Mouse (Mus musculus) limb, embryonic 13.5 days (tissue): ENCODE data around the gene Tmem119. TPM values are rescaled to one million over a fixed set of nuclear protein-coding genes. Genes with fewer than 3 reads are reported as not detected.

Experiments used
- ATAC-seq: fragments of 200-750 bp; cut with Nextera tagmentation; 2 replicates; pipeline ENCODE4 v1.8.0; 2017; ENCODE audit warnings: low read depth, moderate number of reproducible peaks, moderate TSS enrichment; ENCODE audit not compliant: low FRiP score
- H3K27ac ChIP-seq: fragments of 300-500 bp; sonication (generic); 2 replicates; pipeline ENCODE4 v1.5.1; 2015; ENCODE audit warnings: inconsistent platforms, mild to moderate bottlenecking, moderate library complexity
- H3K27me3 ChIP-seq: fragments of 300-500 bp; sonication (generic); 2 replicates; pipeline ENCODE4 v1.6.1; 2015; ENCODE audit warnings: mild to moderate bottlenecking, inconsistent platforms
- H3K36me3 ChIP-seq: fragments of 300-500 bp; sonication (generic); 2 replicates; pipeline ENCODE4 v1.6.1; 2015; ENCODE audit warnings: inconsistent platforms, mild to moderate bottlenecking, moderate library complexity
- H3K4me1 ChIP-seq: fragments of 300-500 bp; sonication (generic); 2 replicates; pipeline ENCODE4 v1.6.1; 2015; ENCODE audit warnings: inconsistent platforms
- H3K4me2 ChIP-seq: fragments of 300-500 bp; sonication (generic); replicated peaks from 2 replicates; pipeline ENCODE4 v1.6.1; 2015; ENCODE audit warnings: inconsistent platforms, mild to moderate bottlenecking, moderate library complexity
- H3K4me3 ChIP-seq: fragments of 300-500 bp; sonication (generic); 2 replicates; pipeline ENCODE4 v1.5.1; 2015; ENCODE audit warnings: moderate library complexity, mild to moderate bottlenecking, inconsistent platforms
- H3K9ac ChIP-seq: fragments of 300-500 bp; sonication (generic); 2 replicates; pipeline ENCODE4 v1.6.1; 2015; ENCODE audit warnings: mild to moderate bottlenecking, inconsistent platforms
- H3K9me3 ChIP-seq: fragments of 300-500 bp; sonication (generic); 2 replicates; pipeline ENCODE4 v1.6.1; 2016; ENCODE audit warnings: inconsistent platforms
- whole genome bisulfite sequencing: fragments of 180-500 bp; shearing (Covaris S2); methylation state at CpG from one replicate; pipeline ENCODE4 v1.1.7; 2015; 5-methylcytosine and 5-hydroxymethylcytosine counted together
- polyA plus RNA-seq: library from polyadenylated mRNA; unstranded; fragments of >200 nt; fragmentation: Nextera tagmentation; extraction: Ambion mirVana; gene quantifications from 2 replicates; pipeline ENCODE4 v1.2.1, GENCODE M21; 2015

Tmem119 gene
- polyA plus RNA-seq, 1 experiment from 2014 or later, result 221 TPM

- no peaks in the 10 kb centered on the region for H3K27me3 ChIP-seq
- H3K4me3 ChIP-seq, result peak overlapping the region; percentile 99
- under 1% methylated on average over 97 of the region's 97 CpGs for WGBS
- peak overlapping the region; percentile 97 for H3K9ac ChIP-seq
- H3K36me3 ChIP-seq, result peaks cover 53% of the 10 kb centered on the region
- ATAC-seq, result peak; percentile 82
- peak overlapping the region; percentile 94 for H3K4me2 ChIP-seq
- H3K9me3 ChIP-seq, result no peaks in the 10 kb centered on the region
- peak overlapping the region; percentile 95 for H3K27ac ChIP-seq
- peaks cover 32% of the 10 kb centered on the region for H3K4me1 ChIP-seq
Observed at GRCm38 (mm10) chr5:113771213-113772162, 28.8 kb downstream of the Tmem119 start.

GRCm38 (mm10) chr5:113768806-113769205 is 31.5 kb downstream of the Tmem119 start:
- peaks cover 29% of the 10 kb centered on the region for H3K4me1 ChIP-seq

DNA sequence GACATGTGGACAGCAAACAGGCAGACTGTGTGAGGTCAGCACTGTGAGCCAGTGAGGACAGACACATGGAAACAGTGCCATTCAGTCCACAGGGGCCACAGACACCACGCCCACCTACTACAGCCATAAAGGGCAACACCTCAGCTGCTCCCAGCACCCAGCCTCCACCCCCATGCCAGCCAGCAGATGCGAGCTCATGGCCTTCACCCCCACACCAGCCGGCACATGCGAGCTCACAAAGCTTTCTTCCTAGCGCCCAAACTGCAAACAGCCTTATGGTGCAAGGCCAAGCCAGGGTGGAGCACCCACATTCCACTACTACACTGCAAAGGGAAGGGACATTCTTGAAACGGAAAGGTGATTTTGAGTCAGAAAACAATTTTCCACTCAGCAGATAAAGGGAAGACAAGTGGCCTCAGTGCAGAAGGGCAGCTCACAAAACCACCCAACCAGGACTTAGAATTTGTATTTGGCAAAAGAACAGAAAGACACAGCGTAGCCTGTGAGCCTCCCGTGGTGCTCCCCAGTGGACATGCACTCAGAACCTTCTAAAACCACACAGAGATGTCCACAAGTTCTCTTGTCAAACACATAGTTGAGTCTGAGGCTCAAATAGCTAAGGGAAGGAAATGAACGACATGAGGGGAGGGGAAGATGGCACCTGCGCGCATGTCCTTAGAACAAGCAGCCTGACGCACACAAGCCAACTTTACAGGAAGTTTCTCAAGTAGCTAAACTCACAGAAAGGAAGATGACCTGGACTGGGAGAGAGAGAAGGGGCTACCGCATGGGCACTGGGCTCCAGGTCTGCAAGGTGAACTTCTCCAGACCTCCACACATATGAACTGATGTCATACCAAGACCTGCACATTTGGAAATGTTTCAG is 34.4 kb downstream of the Tmem119 start:
- H3K4me1 ChIP-seq, result peaks cover 22% of the 10 kb centered on the region
- no peak overlapping the region for H3K4me3 ChIP-seq
- H3K4me2 ChIP-seq, result no peak overlapping the region
- 88% methylated on average over 13 of the region's 13 CpGs for WGBS
- H3K9me3 ChIP-seq, result no peaks in the 10 kb centered on the region
- H3K27me3 ChIP-seq, result no peaks in the 10 kb centered on the region
- no peak overlapping the region for H3K9ac ChIP-seq
- no peak; the same call in 1 of the 2 replicates for ATAC-seq
- H3K27ac ChIP-seq, result no peak overlapping the region
- peaks cover 79% of the 10 kb centered on the region for H3K36me3 ChIP-seq

More at GRCm38 (mm10) chr5:113768806-113769205, 31.5 kb downstream of the Tmem119 start:
- Histone ChIP-seq H3K27me3 (no peaks in the 10 kb centered on the region), H3K9me3 (no peaks in the 10 kb centered on the region), H3K4me2 (no peak overlapping the region), H3K9ac (no peak overlapping the region), H3K27ac (no peak overlapping the region), H3K4me3 (no peak overlapping the region), H3K36me3 (peaks cover 50% of the 10 kb centered on the region)
- no peak for ATAC-seq
- 92% methylated on average over 8 of the region's 8 CpGs for WGBS

- ATAC-seq, result no peak
- Histone ChIP-seq H3K4me3 (no peak overlapping the region), H3K36me3 (peaks cover 92% of the 10 kb centered on the region), H3K27me3 (no peaks in the 10 kb centered on the region), H3K4me1 (peaks cover 9% of the 10 kb centered on the region), H3K4me2 (no peak overlapping the region), H3K9ac (no peak overlapping the region), H3K27ac (no peak overlapping the region), H3K9me3 (no peaks in the 10 kb centered on the region)
- 84% methylated on average over 7 of the region's 7 CpGs for WGBS
Observed at GRCm38 (mm10) chr5:113764426-113764825, 35.9 kb downstream of the Tmem119 start.

DNA sequence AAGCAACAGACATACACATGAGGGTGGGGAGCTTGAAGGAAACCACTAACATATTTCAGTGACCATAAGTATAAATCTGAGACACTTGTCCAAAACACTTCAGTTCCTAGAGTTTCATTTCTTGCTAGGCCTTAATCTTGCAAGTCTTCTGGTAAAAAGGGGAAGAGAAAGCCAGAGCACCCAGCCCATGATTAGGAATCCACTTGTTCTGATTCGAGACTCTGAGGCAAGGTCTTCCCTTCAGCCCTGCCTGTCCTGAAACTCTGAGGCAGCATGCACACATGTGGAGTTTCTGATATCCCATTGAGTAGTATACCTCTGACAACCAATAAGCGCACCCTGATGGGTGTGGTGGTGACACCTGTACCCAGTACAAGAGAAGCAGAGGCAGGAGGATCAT is 38.7 kb downstream of the Tmem119 start:
- no peak overlapping the region for H3K4me2 ChIP-seq
- H3K27me3 ChIP-seq, result no peaks in the 10 kb centered on the region
- H3K9me3 ChIP-seq, result no peaks in the 10 kb centered on the region
- H3K27ac ChIP-seq, result no peak overlapping the region
- peaks cover 92% of the 10 kb centered on the region for H3K36me3 ChIP-seq
- WGBS, result 92% methylated on average over 2 of the region's 2 CpGs
- H3K4me3 ChIP-seq, result no peak overlapping the region
- ATAC-seq, result no peak
- no peak overlapping the region for H3K9ac ChIP-seq
- H3K4me1 ChIP-seq, result no peaks in the 10 kb centered on the region

DNA sequence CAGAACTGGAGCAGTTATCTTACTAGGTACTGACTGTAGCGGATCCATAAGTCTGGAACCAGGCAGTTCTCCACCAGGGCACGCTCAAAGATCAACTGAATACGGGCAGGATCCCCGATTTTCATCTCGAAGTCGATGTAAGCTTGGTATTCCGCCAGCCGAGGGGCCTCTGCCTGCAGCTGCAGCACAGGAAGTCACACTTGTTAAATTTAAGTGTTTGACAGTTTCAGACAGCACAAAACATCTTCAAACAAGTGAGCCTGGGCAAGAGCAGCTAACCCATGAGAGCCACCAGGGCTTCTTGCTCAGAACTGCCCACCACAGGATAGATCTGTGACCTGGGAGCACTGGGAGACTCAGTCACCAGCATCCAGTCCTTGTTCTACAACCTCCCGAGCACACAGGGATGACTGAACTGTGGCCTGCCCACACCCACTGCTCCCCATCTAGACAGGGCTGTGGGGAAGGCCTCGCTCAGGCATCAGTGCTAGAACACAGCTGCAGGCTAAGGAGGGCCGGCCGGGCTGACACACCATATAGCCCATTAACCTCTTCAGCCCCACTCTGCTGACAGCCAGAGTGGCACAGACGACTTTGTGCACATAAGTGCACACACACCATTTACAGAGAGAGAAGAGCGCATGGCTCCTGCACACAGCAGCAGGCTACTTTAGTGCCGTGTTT is 44.8 kb downstream of the Tmem119 start:
- Histone ChIP-seq H3K4me1 (no peaks in the 10 kb centered on the region), H3K4me3 (no peak overlapping the region), H3K9me3 (no peaks in the 10 kb centered on the region), H3K9ac (no peak overlapping the region), H3K27me3 (no peaks in the 10 kb centered on the region), H3K36me3 (peaks cover 99% of the 10 kb centered on the region), H3K4me2 (no peak overlapping the region), H3K27ac (no peak overlapping the region)
- ATAC-seq, result no peak
- WGBS, result 83% methylated on average over 15 of the region's 15 CpGs

- Histone ChIP-seq H3K4me2 (no peak overlapping the region), H3K27me3 (no peaks in the 10 kb centered on the region), H3K4me1 (no peaks in the 10 kb centered on the region), H3K27ac (no peak overlapping the region), H3K4me3 (no peak overlapping the region), H3K9me3 (no peaks in the 10 kb centered on the region), H3K36me3 (peaks cover 100% of the 10 kb centered on the region), H3K9ac (no peak overlapping the region)
- ATAC-seq, result no peak
- 85% methylated on average over 9 of the region's 9 CpGs for WGBS
Observed at GRCm38 (mm10) chr5:113751521-113752157, 48.7 kb downstream of the Tmem119 start.

DNA sequence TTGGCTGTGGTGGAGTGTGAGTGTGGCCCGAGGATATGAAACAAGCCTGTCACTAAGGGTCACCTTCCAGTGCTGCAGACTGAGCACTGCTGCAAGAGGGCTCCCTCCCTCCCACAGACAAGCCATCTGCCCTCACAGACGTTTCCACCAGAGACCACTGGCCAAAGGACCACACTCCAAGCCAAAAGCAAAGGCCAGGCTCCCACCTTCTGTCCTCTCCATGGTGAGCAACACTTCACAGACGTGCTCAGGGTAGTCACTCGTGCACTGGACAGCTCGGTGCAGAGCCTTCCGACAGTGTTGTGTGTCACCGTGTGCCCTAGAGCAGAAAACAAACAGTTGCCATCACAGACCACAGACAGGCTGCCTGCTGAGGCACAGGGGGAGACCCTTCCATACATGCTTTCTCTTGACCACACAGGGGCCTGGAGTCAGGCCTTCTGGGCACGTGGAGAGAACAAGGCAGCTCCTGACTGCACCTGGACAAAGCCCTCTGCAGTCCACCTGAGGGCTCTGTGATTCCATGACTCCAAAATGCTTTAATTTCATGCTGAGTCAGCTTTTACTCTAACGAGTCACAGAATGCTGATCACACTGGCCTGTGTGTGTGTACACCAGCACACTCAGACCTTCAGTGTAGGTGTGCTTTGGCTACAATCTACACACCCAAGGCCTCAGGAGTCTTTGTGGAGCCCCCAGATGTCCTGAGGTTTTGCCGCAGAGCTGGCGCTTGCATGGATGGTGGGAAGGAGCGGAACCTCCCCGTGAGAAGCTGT is 51.6 kb downstream of the Tmem119 start:
- WGBS, result 91% methylated on average over 13 of the region's 13 CpGs
- no peaks in the 10 kb centered on the region for H3K27me3 ChIP-seq
- H3K4me1 ChIP-seq, result no peaks in the 10 kb centered on the region
- H3K36me3 ChIP-seq, result peaks cover 100% of the 10 kb centered on the region
- H3K27ac ChIP-seq, result no peak overlapping the region
- no peak overlapping the region for H3K4me2 ChIP-seq
- H3K9me3 ChIP-seq, result 0 out of 2 replicates have a peak, but pooled peaks cover 7% of the 10 kb centered on the region
- H3K4me3 ChIP-seq, result no peak overlapping the region
- H3K9ac ChIP-seq, result no peak overlapping the region
- no peak for ATAC-seq

- Histone ChIP-seq H3K4me1 (no peaks in the 10 kb centered on the region), H3K4me3 (no peak overlapping the region), H3K9me3 (0 out of 2 replicates have a peak, but pooled peaks cover 7% of the 10 kb centered on the region), H3K27ac (no peak overlapping the region), H3K27me3 (no peaks in the 10 kb centered on the region), H3K36me3 (peaks cover 100% of the 10 kb centered on the region), H3K9ac (no peak overlapping the region), H3K4me2 (no peak overlapping the region)
- no peak for ATAC-seq
- WGBS, result 90% methylated on average over 5 of the region's 5 CpGs
Observed at GRCm38 (mm10) chr5:113747629-113748028, 52.7 kb downstream of the Tmem119 start.
